Mouse (Mus musculus): ENCODE measurements around the gene Ubfd1. TPM values are rescaled to one million over a fixed set of nuclear protein-coding genes. Genes with fewer than 3 reads are reported as not detected.
A peak's percentile ranks its signal among the peaks of the same experiment; 100 is the strongest.
"Not testable (repeated sequence)": the region's sequence is repeated elsewhere in the genome, so short reads cannot be mapped to it uniquely, and the experiment has no call there.

Ubfd1 gene
- polyA plus RNA-seq, 1 experiment from 2014 or later: 65.2 TPM

GRCm38 (mm10) chr7:122094564-122095330, 27.8 kb downstream of the Ubfd1 start:
- no peak overlapping the region for H3K4me3 ChIP-seq
- H3K9me3 ChIP-seq: no peaks in the 10 kb centered on the region
- no peak overlapping the region for H3K4me2 ChIP-seq (replicated peaks)
- H3K27me3 ChIP-seq: no peaks in the 10 kb centered on the region
- peaks cover 6% of the 10 kb centered on the region for H3K4me1 ChIP-seq
- no peak for ATAC-seq (replicated peaks)
- 94% methylated on average over 2 of the region's 2 CpGs for WGBS
- H3K36me3 ChIP-seq: peaks cover 73% of the 10 kb centered on the region
- no peak overlapping the region for H3K9ac ChIP-seq (replicated peaks)
- H3K27ac ChIP-seq (replicated peaks): no peak overlapping the region

- H3K27ac ChIP-seq (replicated peaks): no peak overlapping the region
- 96% methylated on average over 3 of the region's 3 CpGs for WGBS
- H3K36me3 ChIP-seq: peaks cover 43% of the 10 kb centered on the region
Measured at GRCm38 (mm10) chr7:122098009-122098408, 31.0 kb downstream of the Ubfd1 start.

GRCm38 (mm10) chr7:122099222-122099621, 32.2 kb downstream of the Ubfd1 start:
- ATAC-seq (replicated peaks): no peak
- H3K4me2 ChIP-seq (replicated peaks): no peak overlapping the region
- no peak overlapping the region for H3K9ac ChIP-seq (replicated peaks)
- no peaks in the 10 kb centered on the region for H3K27me3 ChIP-seq
- no peak overlapping the region for H3K27ac ChIP-seq (replicated peaks)
- peaks cover 35% of the 10 kb centered on the region for H3K36me3 ChIP-seq
- H3K9me3 ChIP-seq: no peaks in the 10 kb centered on the region
- H3K4me1 ChIP-seq: peaks cover 25% of the 10 kb centered on the region
- 65% methylated on average over 4 of the region's 4 CpGs for WGBS
- H3K4me3 ChIP-seq: no peak overlapping the region

More at GRCm38 (mm10) chr7:122098009-122098408, 31.0 kb downstream of the Ubfd1 start:
- no peak overlapping the region for H3K4me2 ChIP-seq (replicated peaks)
- H3K4me3 ChIP-seq: no peak overlapping the region
- ATAC-seq (replicated peaks): no peak
- peaks cover 25% of the 10 kb centered on the region for H3K4me1 ChIP-seq
- H3K27me3 ChIP-seq: no peaks in the 10 kb centered on the region
- H3K9me3 ChIP-seq: no peaks in the 10 kb centered on the region
- H3K9ac ChIP-seq (replicated peaks): no peak overlapping the region

GRCm38 (mm10) chr7:122101014-122101746, 34.2 kb downstream of the Ubfd1 start:
- H3K4me3 ChIP-seq: peak overlapping the region; percentile 65
- WGBS: 6% methylated on average over 27 of the region's 28 CpGs
- ATAC-seq (replicated peaks): peak; percentile 64
- peak overlapping the region; percentile 85 for H3K9ac ChIP-seq (replicated peaks)
- peaks cover 16% of the 10 kb centered on the region for H3K36me3 ChIP-seq
- peak overlapping the region; percentile 59; the same call in 1 of the 2 replicates for H3K27ac ChIP-seq (replicated peaks)
- peaks cover 25% of the 10 kb centered on the region for H3K4me1 ChIP-seq
- H3K9me3 ChIP-seq, H3K27me3 ChIP-seq: not testable (repeated sequence)
- peak overlapping the region; percentile 56 for H3K4me2 ChIP-seq (replicated peaks)

- under 1% methylated on average over 43 of the region's 43 CpGs for WGBS
- Histone ChIP-seq H3K4me1 (peaks cover 25% of the 10 kb centered on the region), H3K27me3 (no peaks in the 10 kb centered on the region), H3K9ac (replicated peaks) (peak within 1 kb of the TSS; percentile 85), H3K4me3 (peak within 1 kb of the TSS; percentile 65), H3K27ac (replicated peaks) (peak within 1 kb of the TSS; percentile 59; the same call in 1 of the 2 replicates), H3K4me2 (replicated peaks) (peak within 1 kb of the TSS; percentile 56), H3K36me3 (peaks cover 10% of the 10 kb centered on the region; the same call in 1 of the 2 replicates), H3K9me3 (no peaks in the 10 kb centered on the region)
- peak; percentile 99 for ATAC-seq (replicated peaks)
Measured at GRCm38 (mm10) chr7:122101747-122102244, 34.8 kb downstream of the Ubfd1 start, which contains the start of gene Ndufab1. TSS of gene Ndufab1 (minus strand) at chr7:122101886.

GRCm38 (mm10) chr7:122108206-122108605, 41.2 kb downstream of the Ubfd1 start:
- H3K9me3 ChIP-seq: no peaks in the 10 kb centered on the region
- no peak overlapping the region for H3K4me3 ChIP-seq
- no peaks in the 10 kb centered on the region for H3K27me3 ChIP-seq
- no peak overlapping the region for H3K27ac ChIP-seq (replicated peaks)
- 97% methylated on average over 6 of the region's 6 CpGs for WGBS
- H3K4me2 ChIP-seq (replicated peaks): no peak overlapping the region
- peaks cover 10% of the 10 kb centered on the region for H3K36me3 ChIP-seq
- no peak for ATAC-seq (replicated peaks)
- H3K9ac ChIP-seq (replicated peaks): no peak overlapping the region
- H3K4me1 ChIP-seq: no peaks in the 10 kb centered on the region

- H3K36me3 ChIP-seq: peaks cover 24% of the 10 kb centered on the region
- no peak for ATAC-seq (replicated peaks)
Measured at GRCm38 (mm10) chr7:122123518-122123917, 56.5 kb downstream of the Ubfd1 start.

GRCm38 (mm10) chr7:122125636-122126035, 58.7 kb downstream of the Ubfd1 start:
- ATAC-seq (replicated peaks): no peak
- H3K27ac ChIP-seq (replicated peaks): no peak overlapping the region
- H3K4me2 ChIP-seq (replicated peaks): no peak overlapping the region
- H3K27me3 ChIP-seq: no peaks in the 10 kb centered on the region
- H3K9me3 ChIP-seq: no peaks in the 10 kb centered on the region
- H3K9ac ChIP-seq (replicated peaks): no peak overlapping the region
- WGBS: 77% methylated on average over 8 of the region's 8 CpGs
- H3K4me3 ChIP-seq: no peak overlapping the region
- no peaks in the 10 kb centered on the region for H3K4me1 ChIP-seq
- H3K36me3 ChIP-seq: peaks cover 19% of the 10 kb centered on the region

More at GRCm38 (mm10) chr7:122123518-122123917, 56.5 kb downstream of the Ubfd1 start:
- no peak overlapping the region for H3K4me2 ChIP-seq (replicated peaks)
- no peaks in the 10 kb centered on the region for H3K27me3 ChIP-seq
- no peak overlapping the region for H3K9ac ChIP-seq (replicated peaks)
- no peaks in the 10 kb centered on the region for H3K4me1 ChIP-seq
- WGBS: 90% methylated on average over 4 of the region's 4 CpGs
- no peak overlapping the region for H3K27ac ChIP-seq (replicated peaks)
- H3K9me3 ChIP-seq: no peaks in the 10 kb centered on the region
- no peak overlapping the region for H3K4me3 ChIP-seq

GRCm38 (mm10) chr7:122126946-122127345, 60.0 kb downstream of the Ubfd1 start:
- Histone ChIP-seq H3K36me3 (peaks cover 15% of the 10 kb centered on the region), H3K4me2 (replicated peaks) (no peak overlapping the region), H3K4me1 (peaks cover 8% of the 10 kb centered on the region), H3K4me3 (no peak overlapping the region), H3K9me3 (no peaks in the 10 kb centered on the region), H3K9ac (replicated peaks) (no peak overlapping the region), H3K27me3 (no peaks in the 10 kb centered on the region), H3K27ac (replicated peaks) (no peak overlapping the region)
- 94% methylated on average over 11 of the region's 11 CpGs for WGBS
- no peak for ATAC-seq (replicated peaks)

Other genes starting within 250 kb of the Ubfd1 start
- gene Scnn1b, start 202.1 kb upstream of the Ubfd1 start, polyA plus RNA-seq (2015; fragmentation: Nextera tagmentation; extraction: Ambion mirVana): 0.06 and 0.08 TPM in 2 replicates
- 21.4 and 22.1 TPM in 2 replicates for gene Cog7, start 85.5 kb upstream of the Ubfd1 start, polyA plus RNA-seq (2015; fragmentation: Nextera tagmentation; extraction: Ambion mirVana)
- 66.7 and 69.4 TPM in 2 replicates for gene Gga2, start 46.0 kb upstream of the Ubfd1 start, polyA plus RNA-seq (2015; fragmentation: Nextera tagmentation; extraction: Ambion mirVana)
- 11.6 and 12.7 TPM in 2 replicates for gene Ears2, start 88 bp downstream of the Ubfd1 start, polyA plus RNA-seq (2015; fragmentation: Nextera tagmentation; extraction: Ambion mirVana)
- gene Ndufab1, start 34.7 kb downstream of the Ubfd1 start, polyA plus RNA-seq (2015; fragmentation: Nextera tagmentation; extraction: Ambion mirVana): 525 and 527 TPM in 2 replicates
- 8.0 and 8.7 TPM in 2 replicates for gene Palb2, start 65.8 kb downstream of the Ubfd1 start, polyA plus RNA-seq (2015; fragmentation: Nextera tagmentation; extraction: Ambion mirVana)
- gene Dctn5, start 65.9 kb downstream of the Ubfd1 start, polyA plus RNA-seq (2015; fragmentation: Nextera tagmentation; extraction: Ambion mirVana): 155 and 160 TPM in 2 replicates
- 50.9 and 62.2 TPM in 2 replicates for gene Plk1, start 92.3 kb downstream of the Ubfd1 start, polyA plus RNA-seq (2015; fragmentation: Nextera tagmentation; extraction: Ambion mirVana)
- 0.47 and 0.97 TPM in 2 replicates for gene Ern2, start 119.0 kb downstream of the Ubfd1 start, polyA plus RNA-seq (2015; fragmentation: Nextera tagmentation; extraction: Ambion mirVana)
- gene Chp2, start 152.3 kb downstream of the Ubfd1 start, polyA plus RNA-seq (2015; fragmentation: Nextera tagmentation; extraction: Ambion mirVana): 0.31 and 0.83 TPM in 2 replicates
- gene Prkcb, start 221.6 kb downstream of the Ubfd1 start, polyA plus RNA-seq (2015; fragmentation: Nextera tagmentation; extraction: Ambion mirVana): 42.9 and 48.6 TPM in 2 replicates